Mouse (Mus musculus): Measurements from ENCODE around the gene Pcf11. TPM values are rescaled to one million over a fixed set of nuclear protein-coding genes. Genes with fewer than 3 reads are reported as not detected.

Pcf11 gene
- total and polyA plus RNA-seq, 3 experiments, result 25.6 to 60.3 (median 34.0) TPM

DNA sequence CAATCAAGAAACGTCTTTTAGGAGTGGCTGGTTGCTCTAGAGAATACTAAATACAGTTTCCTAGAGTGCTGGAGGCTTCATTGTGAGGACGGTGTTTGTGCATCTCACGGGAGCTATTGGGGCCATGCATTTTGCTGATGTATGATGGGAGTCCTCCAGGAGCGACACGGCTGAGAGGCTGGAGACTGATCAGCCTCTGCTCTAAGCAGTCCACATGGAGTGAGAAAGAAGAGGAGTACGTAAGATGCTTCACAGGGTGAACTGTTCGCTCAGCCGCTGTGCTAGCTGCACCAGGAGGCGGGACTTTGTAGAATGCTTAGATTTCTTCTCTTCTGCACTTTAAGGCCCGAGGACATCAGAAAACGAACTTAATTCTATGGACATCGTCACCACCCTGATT lies 37.0 kb upstream of the Pcf11 start:
- H3K9ac ChIP-seq (ENCODE audit: control insufficient read depth, low read depth, low read length, poor library complexity, severe bottlenecking), result no peak overlapping the region
- H3K27me3 ChIP-seq (ENCODE audit: control insufficient read depth in 1 of 2, insufficient read depth in 2 of 2, low read length in 2 of 2), result peaks cover 0 to 5% of the 10 kb centered on the region in 2 experiments; a peak in 3 of 4 replicates
- no peak for TF ChIP-seq SIN3A (IDR thresholded peaks at IDR 0.05; ENCODE audit: low read length)
- TF ChIP-seq TAL1 (IDR thresholded peaks at IDR 0.05; ENCODE audit: low read length), result no peak
- no peak for TF ChIP-seq ZC3H11A (IDR thresholded peaks at IDR 0.05; ENCODE audit: low read depth, low read length)
- no peak for TF ChIP-seq MYC (IDR thresholded peaks at IDR 0.05; ENCODE audit: low read depth, low read length)
- TF ChIP-seq POLR2AphosphoS5 (IDR thresholded peaks at IDR 0.05; ENCODE audit: borderline replicate concordance, low read depth, low read length), result no peak
- TF ChIP-seq CHD2 (IDR thresholded peaks at IDR 0.05; ENCODE audit: low read length), result no peak
- TF ChIP-seq JUND (IDR thresholded peaks at IDR 0.05; ENCODE audit: low read depth, low read length), result no peak
- no peak for TF ChIP-seq HCFC1 (IDR thresholded peaks at IDR 0.05; ENCODE audit: low read depth, low read length)
- no peak for TF ChIP-seq GATA1 (IDR thresholded peaks at IDR 0.05; ENCODE audit: low read depth, low read length)
- TF ChIP-seq ZMIZ1 (IDR thresholded peaks at IDR 0.05; ENCODE audit: low read depth, low read length), result no peak
- TF ChIP-seq USF2 (IDR thresholded peaks at IDR 0.05; ENCODE audit: borderline replicate concordance in 1 of 2, insufficient read depth in 1 of 2, low read depth in 1 of 2, low read length in 2 of 2), result no peak
- TF ChIP-seq MXI1 (IDR thresholded peaks at IDR 0.05; ENCODE audit: low read depth, low read length), result no peak
- TF ChIP-seq MYB (IDR thresholded peaks at IDR 0.05; ENCODE audit: low read depth, low read length), result no peak
- no peak for TF ChIP-seq E2F4 (IDR thresholded peaks at IDR 0.05; ENCODE audit: borderline replicate concordance, low read depth, low read length)
- no peak for TF ChIP-seq MEF2A (IDR thresholded peaks at IDR 0.05; ENCODE audit: extremely low read depth, insufficient replicate concordance, low read depth, low read length, poor library complexity, severe bottlenecking)
- no peak for TF ChIP-seq CHD1 (IDR thresholded peaks at IDR 0.05; ENCODE audit: low read depth, low read length)
- no peak for TF ChIP-seq RCOR1 (IDR thresholded peaks at IDR 0.05; ENCODE audit: low read depth, low read length)
- TF ChIP-seq EP300 (IDR thresholded peaks at IDR 0.05; ENCODE audit: low read depth in 1 of 2, low read length in 2 of 2), result no peak

DNA sequence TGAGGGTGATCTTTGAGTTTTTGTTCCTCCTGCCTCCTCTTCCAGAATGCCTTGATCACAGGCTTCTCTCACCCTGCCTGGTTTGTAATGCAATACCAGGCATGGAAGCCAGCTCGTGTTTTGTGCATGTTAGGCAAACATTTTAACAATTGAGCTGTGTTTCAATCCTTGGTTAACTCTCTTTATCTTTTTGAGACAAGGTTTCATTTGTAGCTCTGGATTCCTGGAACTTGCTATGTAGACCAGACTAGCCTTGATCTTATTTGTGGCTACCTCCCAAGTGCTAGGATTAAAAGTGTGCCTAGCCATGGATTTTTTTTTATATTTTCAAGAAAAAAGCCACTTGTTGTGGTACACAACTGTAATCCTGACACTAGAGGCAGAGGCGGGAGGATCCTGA lies 35.8 kb upstream of the Pcf11 start:
- peaks cover 0 to 6% of the 10 kb centered on the region in 2 experiments; a peak in 3 of 4 replicates for H3K27me3 ChIP-seq (ENCODE audit: control insufficient read depth in 1 of 2, insufficient read depth in 2 of 2, low read length in 2 of 2)

More for the DNA sequence above, 37.0 kb upstream of the Pcf11 start:
- H3K27ac ChIP-seq (ENCODE audit: control insufficient read depth, low read depth, low read length), result no peak overlapping the region
- H3K79me2 ChIP-seq (ENCODE audit: control insufficient read depth, insufficient read depth, low read length, poor library complexity), result no peaks in the 10 kb centered on the region
- H3K9me3 ChIP-seq (replicated peaks; ENCODE audit: insufficient read depth, low read length), result no peaks in the 10 kb centered on the region
- H3K36me3 ChIP-seq (ENCODE audit: control insufficient read depth in 1 of 2, insufficient read depth in 2 of 2, low read length in 2 of 2), result no peaks in the 10 kb centered on the region
- no peaks in the 10 kb centered on the region for H3K4me1 ChIP-seq (ENCODE audit: control insufficient read depth in 1 of 2, insufficient read depth in 2 of 2, low read length in 2 of 2)
- H3K4me3 ChIP-seq (ENCODE audit: control insufficient read depth in 1 of 2, insufficient read depth in 1 of 2, low read depth in 2 of 2, low read length in 2 of 2), result no peak overlapping the region
- no peak for DNase-seq (ENCODE audit: low read depth, low spot score)

More for the DNA sequence above, 35.8 kb upstream of the Pcf11 start:
- no peak overlapping the region for H3K27ac ChIP-seq (ENCODE audit: control insufficient read depth, low read depth, low read length)
- no peaks in the 10 kb centered on the region for H3K4me1 ChIP-seq (ENCODE audit: control insufficient read depth in 1 of 2, insufficient read depth in 2 of 2, low read length in 2 of 2)
- no peak for TF ChIP-seq MAZ (IDR thresholded peaks at IDR 0.05; ENCODE audit: low read depth, low read length)
- no peak for TF ChIP-seq MAX (IDR thresholded peaks at IDR 0.05; ENCODE audit: low read length)
- TF ChIP-seq MXI1 (IDR thresholded peaks at IDR 0.05; ENCODE audit: low read depth, low read length), result no peak
- TF ChIP-seq ELF1 (IDR thresholded peaks at IDR 0.05; ENCODE audit: low read depth, low read length), result no peak
- no peak for TF ChIP-seq ETS1 (IDR thresholded peaks at IDR 0.05; ENCODE audit: low read depth, low read length)
- TF ChIP-seq CHD2 (IDR thresholded peaks at IDR 0.05; ENCODE audit: low read length), result no peak
- TF ChIP-seq ZC3H11A (IDR thresholded peaks at IDR 0.05; ENCODE audit: low read depth, low read length), result no peak
- TF ChIP-seq E2F4 (IDR thresholded peaks at IDR 0.05; ENCODE audit: borderline replicate concordance, low read depth, low read length), result no peak
- TF ChIP-seq SMC3 (IDR thresholded peaks at IDR 0.05; ENCODE audit: low read depth, low read length), result no peak
- TF ChIP-seq NELFE (IDR thresholded peaks at IDR 0.05; ENCODE audit: low read depth, low read length), result no peak
- no peak for TF ChIP-seq POLR2AphosphoS5 (IDR thresholded peaks at IDR 0.05; ENCODE audit: borderline replicate concordance, low read depth, low read length)
- TF ChIP-seq USF2 (IDR thresholded peaks at IDR 0.05; ENCODE audit: borderline replicate concordance in 1 of 2, insufficient read depth in 1 of 2, low read depth in 1 of 2, low read length in 2 of 2), result no peak
- TF ChIP-seq JUND (IDR thresholded peaks at IDR 0.05; ENCODE audit: low read depth, low read length), result no peak
- no peak for TF ChIP-seq MYC (IDR thresholded peaks at IDR 0.05; ENCODE audit: low read depth, low read length)
- no peaks in the 10 kb centered on the region for H3K79me2 ChIP-seq (ENCODE audit: control insufficient read depth, insufficient read depth, low read length, poor library complexity)
- H3K9ac ChIP-seq (ENCODE audit: control insufficient read depth, low read depth, low read length, poor library complexity, severe bottlenecking), result no peak overlapping the region
- no peaks in the 10 kb centered on the region for H3K36me3 ChIP-seq (ENCODE audit: control insufficient read depth in 1 of 2, insufficient read depth in 2 of 2, low read length in 2 of 2)
- H3K9me3 ChIP-seq (replicated peaks; ENCODE audit: insufficient read depth, low read length), result no peaks in the 10 kb centered on the region
- no peak overlapping the region for H3K4me3 ChIP-seq (ENCODE audit: control insufficient read depth in 1 of 2, insufficient read depth in 1 of 2, low read depth in 2 of 2, low read length in 2 of 2)
- no peak for DNase-seq (ENCODE audit: low read depth, low spot score)

Measured in MEL (cell line).